Mouse (Mus musculus) kidney, embryonic 14.5 days (tissue): ENCODE measurements around the gene Olfr312. TPM values are rescaled to one million over a fixed set of nuclear protein-coding genes. Genes with fewer than 3 reads are reported as not detected.
"Not testable (repeated sequence)": the region's sequence is repeated elsewhere in the genome, so short reads cannot be mapped to it uniquely, and the experiment has no call there.

Experiments
- ATAC-seq: fragments of 200-750 bp; cut with Nextera tagmentation; 2 replicates; pipeline ENCODE4 v1.8.0; 2017; ENCODE audit warnings: moderate number of reproducible peaks, mild to moderate bottlenecking, moderate TSS enrichment, moderate library complexity; ENCODE audit not compliant: low FRiP score, low TSS enrichment
- H3K27ac ChIP-seq: fragments of 300-500 bp; sonication (generic); 2 replicates; pipeline ENCODE4 v1.5.1; 2014; ENCODE audit warnings: low read depth, mild to moderate bottlenecking, low read length, moderate library complexity, mixed read lengths
- H3K27me3 ChIP-seq: fragments of 300-500 bp; sonication (generic); 2 replicates; pipeline ENCODE4 v1.6.1; 2014; ENCODE audit warnings: mild to moderate bottlenecking, low read length; ENCODE audit not compliant: control insufficient read depth, insufficient read depth
- H3K36me3 ChIP-seq: fragments of 300-500 bp; sonication (generic); 2 replicates; pipeline ENCODE4 v1.6.1; 2014; ENCODE audit warnings: low read length, mixed read lengths; ENCODE audit not compliant: control insufficient read depth, insufficient read depth
- H3K4me1 ChIP-seq: fragments of 300-500 bp; sonication (generic); 2 replicates; pipeline ENCODE4 v1.6.1; 2014; ENCODE audit warnings: low read length, mixed read lengths; ENCODE audit not compliant: control insufficient read depth, insufficient read depth
- H3K4me2 ChIP-seq: fragments of 300-500 bp; sonication (generic); replicated peaks from 2 replicates; pipeline ENCODE4 v1.6.1; 2014; ENCODE audit warnings: low read depth, mild to moderate bottlenecking, low read length
- H3K4me3 ChIP-seq: fragments of 300-500 bp; sonication (generic); 2 replicates; pipeline ENCODE4 v1.5.1; 2014; ENCODE audit warnings: mild to moderate bottlenecking, low read length
- H3K9ac ChIP-seq: fragments of 300-500 bp; sonication (generic); 2 replicates; pipeline ENCODE4 v1.6.1; 2014; ENCODE audit warnings: low read depth, mild to moderate bottlenecking, low read length, moderate library complexity
- H3K9me3 ChIP-seq: fragments of 300-500 bp; sonication (generic); 2 replicates; pipeline ENCODE4 v1.6.1; 2016; ENCODE audit warnings: low read length; ENCODE audit not compliant: control insufficient read depth
- WGBS: fragments of 180-500 bp; shearing (Covaris S2); extraction: QIAGEN DNeasy Blood & Tissue Kit; methylation state at CpG from one replicate; pipeline ENCODE4 v1.1.7; 2014; 5-methylcytosine and 5-hydroxymethylcytosine counted together
- polyA plus RNA-seq: library from polyadenylated mRNA; unstranded; fragments of >200 nt; fragmentation: Nextera tagmentation; extraction: Ambion mirVana; gene quantifications from 2 replicates; pipeline ENCODE4 v1.2.1, GENCODE M21; 2014

Olfr312 gene
- polyA plus RNA-seq: not detected in 2 replicates

- ATAC-seq, H3K36me3 ChIP-seq, H3K4me1 ChIP-seq, H3K4me2 ChIP-seq, H3K27me3 ChIP-seq, H3K9ac ChIP-seq, H3K4me3 ChIP-seq, H3K9me3 ChIP-seq, H3K27ac ChIP-seq: not testable (repeated sequence)
These were observed at the start of gene Olfr312 for GRCm38 (mm10) chr11:58828937-58829336. Gene Olfr312 (plus strand): TSS chr11:58829237.

GRCm38 (mm10) chr11:58782480-58783089 lies 46.5 kb upstream of the Olfr312 start, which contains the start of gene Olfr314:
Gene Olfr314 (plus strand): TSS chr11:58782952.
- 77% methylated on average over 6 of the region's 6 CpGs for WGBS
- H3K4me1 ChIP-seq: no peaks in the 10 kb centered on the region
- ATAC-seq: no peak
- H3K27ac ChIP-seq: no peak within 1 kb of the TSS
- H3K27me3 ChIP-seq: no peaks in the 10 kb centered on the region
- H3K36me3 ChIP-seq: no peaks in the 10 kb centered on the region
- H3K4me2 ChIP-seq: no peak within 1 kb of the TSS
- H3K9ac ChIP-seq: no peak within 1 kb of the TSS
- H3K4me3 ChIP-seq: no peak within 1 kb of the TSS
- H3K9me3 ChIP-seq: no peaks in the 10 kb centered on the region

GRCm38 (mm10) chr11:58784182-58784581 lies 44.9 kb upstream of the Olfr312 start:
- no peaks in the 10 kb centered on the region for H3K9me3 ChIP-seq
- no peaks in the 10 kb centered on the region for H3K36me3 ChIP-seq
- H3K4me3 ChIP-seq: no peak overlapping the region
- no peaks in the 10 kb centered on the region for H3K4me1 ChIP-seq
- no peak overlapping the region for H3K27ac ChIP-seq
- H3K4me2 ChIP-seq: no peak overlapping the region
- 84% methylated on average over 2 of the region's 2 CpGs for WGBS
- no peak overlapping the region for H3K9ac ChIP-seq
- ATAC-seq: no peak
- no peaks in the 10 kb centered on the region for H3K27me3 ChIP-seq

GRCm38 (mm10) chr11:58787651-58788050 lies 41.4 kb upstream of the Olfr312 start:
- Histone ChIP-seq H3K27ac (no peak overlapping the region), H3K4me3 (no peak overlapping the region), H3K27me3 (no peaks in the 10 kb centered on the region), H3K4me2 (no peak overlapping the region), H3K36me3 (no peaks in the 10 kb centered on the region), H3K9ac (no peak overlapping the region), H3K9me3 (no peaks in the 10 kb centered on the region), H3K4me1 (no peaks in the 10 kb centered on the region)
- WGBS: 90% methylated on average over 10 of the region's 10 CpGs
- no peak for ATAC-seq

- Histone ChIP-seq H3K4me3 (no peak overlapping the region), H3K9me3 (no peaks in the 10 kb centered on the region), H3K27ac (no peak overlapping the region), H3K36me3 (no peaks in the 10 kb centered on the region), H3K9ac (no peak overlapping the region), H3K4me2 (no peak overlapping the region), H3K4me1 (no peaks in the 10 kb centered on the region), H3K27me3 (no peaks in the 10 kb centered on the region)
- ATAC-seq: no peak
- WGBS: 81% methylated on average over 8 of the region's 8 CpGs
These were observed 40.7 kb upstream of the Olfr312 start for GRCm38 (mm10) chr11:58788346-58788745.

- H3K4me3 ChIP-seq: no peak overlapping the region
- H3K4me2 ChIP-seq: no peak overlapping the region
- H3K9ac ChIP-seq: no peak overlapping the region
- no peaks in the 10 kb centered on the region for H3K4me1 ChIP-seq
- H3K27ac ChIP-seq: no peak overlapping the region
- H3K36me3 ChIP-seq: no peaks in the 10 kb centered on the region
- H3K9me3 ChIP-seq: no peaks in the 10 kb centered on the region
- no peaks in the 10 kb centered on the region for H3K27me3 ChIP-seq
- 39% methylated on average over 3 of the region's 3 CpGs for WGBS
- ATAC-seq: no peak
These were observed 39.5 kb upstream of the Olfr312 start for GRCm38 (mm10) chr11:58789532-58789931.

- H3K9me3 ChIP-seq: no peaks in the 10 kb centered on the region
- no peak overlapping the region for H3K4me3 ChIP-seq
- WGBS: 51% methylated on average over 2 of the region's 2 CpGs
- no peak overlapping the region for H3K27ac ChIP-seq
- H3K27me3 ChIP-seq: no peaks in the 10 kb centered on the region
- H3K4me2 ChIP-seq: no peak overlapping the region
- no peaks in the 10 kb centered on the region for H3K4me1 ChIP-seq
- H3K9ac ChIP-seq: no peak overlapping the region
- H3K36me3 ChIP-seq: no peaks in the 10 kb centered on the region
- no peak for ATAC-seq
These were observed 39.0 kb upstream of the Olfr312 start for GRCm38 (mm10) chr11:58790053-58790452.

- Histone ChIP-seq H3K4me3 (no peak overlapping the region), H3K36me3 (no peaks in the 10 kb centered on the region), H3K27ac (no peak overlapping the region), H3K4me2 (no peak overlapping the region), H3K4me1 (no peaks in the 10 kb centered on the region), H3K9ac (no peak overlapping the region), H3K27me3 (no peaks in the 10 kb centered on the region), H3K9me3 (no peaks in the 10 kb centered on the region)
- 76% methylated on average over 6 of the region's 6 CpGs for WGBS
- ATAC-seq: no peak
These were observed 38.4 kb upstream of the Olfr312 start for GRCm38 (mm10) chr11:58790646-58791045.

- Histone ChIP-seq H3K4me1 (no peaks in the 10 kb centered on the region), H3K27me3 (no peaks in the 10 kb centered on the region), H3K9ac (no peak overlapping the region), H3K36me3 (no peaks in the 10 kb centered on the region), H3K4me2 (no peak overlapping the region), H3K27ac (no peak overlapping the region), H3K9me3 (no peaks in the 10 kb centered on the region), H3K4me3 (no peak overlapping the region)
- WGBS: 91% methylated on average over 2 of the region's 2 CpGs
- no peak for ATAC-seq
These were observed 33.2 kb upstream of the Olfr312 start for GRCm38 (mm10) chr11:58795856-58796255.
